In the genomic region with DNA sequence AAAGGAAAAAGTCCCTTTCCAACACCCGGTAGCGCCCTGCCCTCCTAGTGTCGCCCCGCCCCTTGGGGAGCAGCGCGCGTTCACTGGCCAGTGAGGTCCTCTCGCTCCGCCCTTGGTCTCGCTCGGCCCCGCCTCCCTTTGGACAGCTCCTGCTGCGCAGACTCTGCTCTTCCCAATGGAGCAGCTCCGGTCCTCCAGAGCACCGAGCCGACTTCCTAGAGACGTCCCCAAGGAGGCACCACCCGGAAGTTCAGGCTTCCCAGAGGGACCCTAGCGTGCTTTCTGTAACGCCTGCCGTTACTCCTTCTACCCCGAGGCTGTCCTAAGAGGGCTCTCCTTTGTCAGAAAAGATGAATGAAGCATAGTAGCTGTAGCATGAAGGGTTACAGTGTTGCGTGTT, we compare ENCODE assay signal across 8 mouse cellular contexts. TPM values are rescaled to one million over a fixed set of nuclear protein-coding genes. Genes with fewer than 3 reads are reported as not detected.
DNase-seq lines count a peak whose midpoint lies in the region; ATAC-seq and TF ChIP-seq lines count a peak whose summit lies in the region.

Gene Fis1 (plus strand): TSS at position 261 of the 400 bp plus-strand sequence.

- peak within 1 kb of the TSS; percentile 83 for H3K9ac ChIP-seq in kidney, embryonic 15.5 days

- peaks cover 6% of the 10 kb centered on the region for H3K36me3 ChIP-seq in heart, embryonic 10.5 days
- H3K36me3 ChIP-seq in kidney, embryonic 15.5 days, result peaks cover 19% of the 10 kb centered on the region

- 0 out of 2 replicates have a peak, but pooled peaks have one; percentile 45 for TF ChIP-seq POLR2A in bone marrow macrophage, adult 2 months (IDR thresholded peaks at IDR 0.05; ENCODE audit: borderline replicate concordance, low read depth, low read length)
- TF ChIP-seq POLR2A in embryonic fibroblast, embryonic 13.5 days (IDR thresholded peaks at IDR 0.05; ENCODE audit: low read depth, low read length), result peak; percentile 61

- H3K4me2 ChIP-seq in kidney, embryonic 15.5 days, result peak within 1 kb of the TSS; percentile 75

- no peaks in the 10 kb centered on the region for H3K9me3 ChIP-seq in heart, embryonic 10.5 days
- no peaks in the 10 kb centered on the region for H3K9me3 ChIP-seq in kidney, embryonic 15.5 days (replicated peaks)

- peak; percentile 100 for ATAC-seq in kidney, embryonic 15.5 days (replicated peaks; ENCODE audit: low FRiP score)
- peak; percentile 94 for ATAC-seq in monocyte, adult 5-6 weeks (replicated peaks; ENCODE audit: insufficient number of reproducible peaks, low FRiP score, low TSS enrichment, poor library complexity, severe bottlenecking)

- WGBS in heart, embryonic 10.5 days, result under 1% methylated on average over 23 of the region's 23 CpGs
- under 1% methylated on average over 23 of the region's 23 CpGs for WGBS in kidney, embryonic 15.5 days

- peaks cover 25% of the 10 kb centered on the region for H3K4me1 ChIP-seq in bone marrow macrophage, adult 2 months (ENCODE audit: control insufficient read depth, insufficient read depth, low read length)
- H3K4me1 ChIP-seq in embryonic fibroblast, embryonic 13.5 days (ENCODE audit: control insufficient read depth, insufficient read depth, low read length), result no peaks in the 10 kb centered on the region
- peaks cover 7% of the 10 kb centered on the region for H3K4me1 ChIP-seq in heart, embryonic 10.5 days
- H3K4me1 ChIP-seq in kidney, embryonic 15.5 days, result peaks cover 20% of the 10 kb centered on the region

- peak; percentile 95 for DNase-seq in A20 (ENCODE audit: low read depth, low spot score)
- peak; percentile 99 for DNase-seq in heart, embryonic 10.5 days (ENCODE audit: low spot score)
- peak; percentile 97 for DNase-seq in liver
- peak; percentile 89 to 91 for DNase-seq in spleen, postnatal 4 days (ENCODE audit: low spot score in 2 of 2)

- peak within 1 kb of the TSS; percentile 76 for H3K27ac ChIP-seq in bone marrow macrophage, adult 2 months (ENCODE audit: insufficient read depth, low read depth, low read length)
- H3K27ac ChIP-seq in embryonic fibroblast, embryonic 13.5 days (ENCODE audit: insufficient read depth, low read length), result no peak within 1 kb of the TSS
- H3K27ac ChIP-seq in heart, embryonic 10.5 days, result peak within 1 kb of the TSS; percentile 86
- peak within 1 kb of the TSS; percentile 87 for H3K27ac ChIP-seq in kidney, embryonic 15.5 days

- H3K4me3 ChIP-seq in bone marrow macrophage, adult 2 months (ENCODE audit: insufficient read depth, low read length), result peak within 1 kb of the TSS; percentile 92
- peak within 1 kb of the TSS; percentile 91 for H3K4me3 ChIP-seq in embryonic fibroblast, embryonic 13.5 days (ENCODE audit: insufficient read depth, low read length)
- H3K4me3 ChIP-seq in heart, embryonic 10.5 days, result peak within 1 kb of the TSS; percentile 82
- H3K4me3 ChIP-seq in kidney, embryonic 15.5 days (replicated peaks), result peak within 1 kb of the TSS; percentile 85

- no peaks in the 10 kb centered on the region for H3K27me3 ChIP-seq in heart, embryonic 10.5 days (ENCODE audit: insufficient read depth, poor library complexity, severe bottlenecking)
- H3K27me3 ChIP-seq in kidney, embryonic 15.5 days, result no peaks in the 10 kb centered on the region

- TF ChIP-seq CTCF in bone marrow macrophage, adult 2 months (IDR thresholded peaks at IDR 0.05; ENCODE audit: low read depth, low read length), result no peak
- TF ChIP-seq CTCF in embryonic fibroblast, embryonic 13.5 days (IDR thresholded peaks at IDR 0.05; ENCODE audit: borderline replicate concordance, insufficient read depth, low read length), result no peak

RNA-seq across cellular contexts. Expression of gene Fis1, which starts in this region (rescaled TPM):
- polyA plus RNA-seq in bone marrow macrophage, adult 2 months (2012; ENCODE audit: insufficient read depth, insufficient read length, missing spikeins), result 146 and 149 TPM in 2 replicates
- polyA plus RNA-seq in embryonic fibroblast, embryonic 13.5 days (2011; ENCODE audit: insufficient read length, low read depth, missing spikeins), result 107 and 111 TPM in 2 replicates
- 265 and 272 TPM in 2 replicates for polyA plus RNA-seq in heart, embryonic 10.5 days (2016; fragmentation: Nextera tagmentation; extraction: Ambion mirVana)
- polyA plus RNA-seq in kidney, embryonic 15.5 days (2015; fragmentation: Nextera tagmentation; extraction: Ambion mirVana), result 284 and 294 TPM in 2 replicates
- total RNA-seq in monocyte, adult 5-6 weeks (2017), result 159 to 216 TPM (median 206 TPM) in 3 replicates
